Mouse (Mus musculus): ENCODE measurements around the gene Lgr6. TPM values are rescaled to one million over a fixed set of nuclear protein-coding genes. Genes with fewer than 3 reads are reported as not detected.

Gene Lgr6
- 0.11 and 0.45 TPM in 2 replicates for polyA plus RNA-seq (2012; rRNA removed)

DNA sequence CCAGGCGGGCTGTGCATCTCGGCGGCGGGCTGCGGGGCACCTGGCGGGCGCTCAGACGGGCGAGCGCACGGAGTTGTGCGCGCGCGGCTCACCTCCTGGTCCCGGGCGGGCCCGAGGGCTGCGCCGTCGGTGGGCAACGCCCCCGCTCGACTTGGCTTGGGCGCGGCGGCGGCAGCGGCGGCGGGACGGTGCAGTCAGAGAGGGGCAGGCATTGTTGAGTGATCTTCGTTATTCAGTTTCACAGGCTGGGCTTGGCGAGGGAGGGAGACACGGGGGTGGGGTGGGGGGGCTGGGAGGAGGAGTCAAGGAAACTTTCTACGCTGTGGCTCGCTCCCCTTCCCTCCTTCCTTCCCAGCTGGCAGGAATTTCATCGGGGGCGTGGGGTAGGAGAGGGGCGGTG, at the start of gene Lgr6:
TSS of gene Lgr6 (minus strand) at position 153 of the 400 bp plus-strand sequence.

DNA sequence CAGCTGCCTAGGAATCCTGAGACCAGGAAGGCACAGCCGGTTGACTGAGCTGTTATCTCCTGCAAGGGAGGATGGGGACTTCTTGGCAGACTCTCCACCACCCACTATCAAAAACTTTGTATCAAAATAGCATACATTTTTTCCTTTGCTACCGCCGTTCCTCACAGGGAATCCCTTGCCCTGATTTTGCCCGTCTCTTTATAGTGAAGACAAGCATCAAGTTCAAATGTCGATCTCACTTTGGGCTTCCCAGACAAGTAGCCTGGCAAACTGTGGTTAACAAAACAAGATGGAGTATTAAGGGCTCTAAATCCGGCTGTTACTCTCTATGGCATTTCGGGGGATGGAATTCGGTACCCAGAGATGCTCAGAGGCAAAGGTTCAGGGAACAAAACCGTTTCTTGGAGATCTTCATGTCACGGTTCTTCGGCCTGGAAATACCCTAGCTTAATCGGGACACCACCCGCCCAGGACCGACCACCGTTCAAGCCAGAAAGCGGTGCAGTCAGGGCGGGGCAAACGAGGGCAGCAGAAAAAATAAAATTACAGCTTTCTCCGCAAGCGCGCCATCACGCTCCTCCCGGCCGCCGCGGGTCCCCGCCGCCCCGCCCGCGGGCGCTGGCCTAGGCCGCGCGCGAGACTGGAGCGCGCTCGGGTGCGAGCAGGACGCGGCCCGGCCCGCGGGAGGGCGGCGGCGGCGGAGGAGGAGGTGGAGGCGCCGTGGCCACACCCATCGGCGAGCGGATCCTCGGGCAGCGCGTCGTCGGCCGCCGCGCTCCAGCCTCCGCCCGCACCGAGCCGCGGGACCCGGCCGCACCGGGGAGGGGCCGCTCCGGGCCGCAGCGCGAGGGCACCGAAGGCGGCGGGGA, 41.2 kb upstream of the Lgr6 start, which contains the start of gene Arl8a:
TSS of gene Arl8a (plus strand) at position 748 of the 869 bp plus-strand sequence.

GRCm38 (mm10) chr1:135132473-135132872, 27.4 kb upstream of the Lgr6 start, which contains the start of gene Ptpn7:
Ptpn7 (plus strand) TSS chr1:135132700.

GRCm38 (mm10) chr1:134962053-134962803, 142.8 kb downstream of the Lgr6 start, which contains the start of gene Ube2t:
Ube2t (plus strand) TSS chr1:134962565.

DNA sequence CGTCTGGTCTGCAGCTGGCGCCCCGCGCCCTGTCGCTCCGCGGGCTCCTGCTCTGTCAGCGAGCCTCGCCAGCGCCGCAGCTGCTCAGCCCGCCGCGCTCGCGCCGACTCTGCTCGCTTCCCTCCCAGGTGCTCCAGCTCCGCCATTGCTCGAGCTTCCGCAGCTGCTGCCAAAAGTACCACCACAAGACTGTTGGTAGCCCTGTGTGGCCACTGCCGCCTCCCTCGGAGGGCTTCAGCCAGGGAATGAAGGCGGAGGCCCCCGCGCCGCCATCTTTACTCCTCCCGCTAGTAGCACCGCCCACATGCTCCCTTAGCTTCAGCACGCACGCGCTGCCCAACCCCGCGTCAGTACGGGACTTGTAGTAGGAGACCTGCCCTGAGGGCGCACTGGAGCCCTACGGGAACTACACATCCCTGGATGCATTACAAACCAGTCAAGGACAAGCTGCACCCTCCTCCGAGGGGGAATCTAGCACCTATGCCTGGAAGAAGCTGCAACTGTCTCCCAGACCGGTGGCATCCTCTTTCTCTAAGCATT, 149.4 kb downstream of the Lgr6 start, which contains the start of gene Ppp1r12b:
TSS of gene Ppp1r12b (minus strand) at position 306 of the 540 bp plus-strand sequence.

Other genes with a start within 250 kb of the Lgr6 start
- 8.3 and 8.7 TPM in 2 replicates for gene Ppp1r12b, start 149.3 kb downstream of the Lgr6 start, polyA plus RNA-seq (2012; rRNA removed)
- 29.1 and 32.5 TPM in 2 replicates for gene Ube2t, start 142.7 kb downstream of the Lgr6 start, polyA plus RNA-seq (2012; rRNA removed)
- gene Ptpn7, start 27.4 kb upstream of the Lgr6 start, polyA plus RNA-seq (2012; rRNA removed) = 2.1 and 2.3 TPM in 2 replicates
- gene Arl8a, start 41.5 kb upstream of the Lgr6 start, polyA plus RNA-seq (2012; rRNA removed) = 82.5 and 97.0 TPM in 2 replicates
- 0.02 TPM in 1 of 2 replicates, not detected in the other for gene Gpr37l1, start 62.4 kb upstream of the Lgr6 start, polyA plus RNA-seq (2012; rRNA removed)
- gene Elf3, start 153.3 kb upstream of the Lgr6 start, polyA plus RNA-seq (2012; rRNA removed) = 0.70 and 1.2 TPM in 2 replicates
- 40.7 and 48.9 TPM in 2 replicates for gene Rnpep, start 178.8 kb upstream of the Lgr6 start, polyA plus RNA-seq (2012; rRNA removed)
- gene Timm17a, start 208.5 kb upstream of the Lgr6 start, polyA plus RNA-seq (2012; rRNA removed) = 52.6 and 54.9 TPM in 2 replicates
- 0.63 and 0.83 TPM in 2 replicates for gene Lmod1, start 219.5 kb upstream of the Lgr6 start, polyA plus RNA-seq (2012; rRNA removed)

All from central nervous system, embryonic 11.5 days (tissue).